Mouse (Mus musculus) neural tube, postnatal 0 days (tissue): ENCODE results near the gene Farsb. TPM values are rescaled to one million over a fixed set of nuclear protein-coding genes. Genes with fewer than 3 reads are reported as not detected.

Source experiments
- polyA plus RNA-seq: library from polyadenylated mRNA; unstranded; fragments of >200 nt; fragmentation: Nextera tagmentation; extraction: Ambion mirVana; gene quantifications from 2 replicates; pipeline ENCODE4 v1.2.1, GENCODE M21; 2015

Farsb gene
- 122 and 130 TPM in 2 replicates for polyA plus RNA-seq

GRCm38 (mm10) chr1:78488752-78489492 lies at the start of gene Farsb:
TSS of gene Farsb (minus strand) at chr1:78488897.

GRCm38 (mm10) chr1:78511621-78512160 lies 23.0 kb upstream of the Farsb start, which contains the start of gene BC035947:
TSS of gene BC035947 (minus strand) at chr1:78512158.

DNA sequence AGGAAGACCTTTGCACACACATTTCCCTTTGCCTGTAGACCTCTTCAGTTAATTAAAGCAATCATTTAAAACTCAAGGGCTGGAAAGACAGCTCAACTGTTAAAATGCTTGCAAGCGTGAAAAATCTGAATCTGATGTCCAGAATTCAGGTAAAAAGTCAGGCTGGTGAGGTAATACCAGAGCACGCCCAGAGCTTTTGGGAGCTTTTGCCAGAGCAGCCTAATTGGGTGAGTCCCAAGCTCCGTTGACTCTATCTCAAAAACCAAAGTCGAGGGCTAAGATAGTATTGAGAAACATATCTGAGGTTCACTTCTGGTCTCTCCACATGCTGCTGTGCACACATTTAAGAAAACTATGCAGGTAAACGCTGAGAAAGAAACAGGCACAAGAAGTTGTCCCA lies 22.2 kb upstream of the Farsb start, which contains the start of gene Mogat1:
Gene Mogat1 (plus strand): TSS at position 130 of the 400 bp plus-strand sequence.

Other genes with a start within 250 kb of the Farsb start
- gene Sgpp2, start 178.6 kb downstream of the Farsb start, polyA plus RNA-seq, result 2.1 and 2.7 TPM in 2 replicates
- 0.88 and 3.0 TPM in 2 replicates for gene Mogat1, start 22.1 kb upstream of the Farsb start, polyA plus RNA-seq
- 0.77 and 1.3 TPM in 2 replicates for gene BC035947, start 23.3 kb upstream of the Farsb start, polyA plus RNA-seq
- gene Acsl3, start 168.9 kb upstream of the Farsb start, polyA plus RNA-seq, result 98.4 and 103 TPM in 2 replicates
- 2.3 TPM in 2 replicates for gene Utp14b, start 169.1 kb upstream of the Farsb start, polyA plus RNA-seq